Mouse (Mus musculus) MEL (cell line): ENCODE data around the gene Rp2. TPM values are rescaled to one million over a fixed set of nuclear protein-coding genes. Genes with fewer than 3 reads are reported as not detected.
A peak's percentile ranks its signal among the peaks of the same experiment; 100 is the strongest.

Experiments used
- DNase-seq: peaks from one replicate; pipeline ENCODE4 v3.0.0; 2011; ENCODE audit warnings: low read depth, low spot score
- H3K27ac ChIP-seq: 2 replicates; pipeline ENCODE4 v1.5.1; 2012; ENCODE audit warnings: low read depth, mild to moderate bottlenecking, control low read depth, low read length, moderate library complexity; ENCODE audit not compliant: control insufficient read depth
- H3K27me3 ChIP-seq, 2 experiments: fragments of 150-350 bp in 1 of 2; sonication (generic) in 1 of 2; 2 replicates each; pipeline ENCODE4 v1.6.1; 2012; ENCODE audit warnings: low read length in 2 of 2, mild to moderate bottlenecking in 2 of 2, improper control_type of control experiment in 1 of 2, moderate library complexity in 1 of 2; ENCODE audit not compliant: insufficient read depth in 2 of 2, control insufficient read depth in 1 of 2
- H3K36me3 ChIP-seq, 2 experiments: 2 replicates each; pipeline ENCODE4 v1.6.1; 2012 to 2014; ENCODE audit warnings: low read length in 2 of 2, improper control_type of control experiment in 1 of 2, inconsistent platforms in 1 of 2, mild to moderate bottlenecking in 1 of 2; ENCODE audit not compliant: insufficient read depth in 2 of 2, control insufficient read depth in 1 of 2
- H3K4me1 ChIP-seq, 2 experiments: fragments of 150-350 bp in 1 of 2; sonication (generic) in 1 of 2; 2 replicates each; pipeline ENCODE4 v1.6.1; 2012; ENCODE audit warnings: low read length in 2 of 2, improper control_type of control experiment in 1 of 2, mild to moderate bottlenecking in 1 of 2; ENCODE audit not compliant: insufficient read depth in 2 of 2, control insufficient read depth in 1 of 2
- H3K4me3 ChIP-seq, 2 experiments: fragments of 150-350 bp in 1 of 2; sonication (generic) in 1 of 2; 2 replicates each; pipeline ENCODE4 v1.5.1; 2012; ENCODE audit warnings: low read depth in 2 of 2, low read length in 2 of 2, mild to moderate bottlenecking in 2 of 2, moderate library complexity in 2 of 2, control low read depth in 1 of 2, improper control_type of control experiment in 1 of 2; ENCODE audit not compliant: control insufficient read depth in 1 of 2, insufficient read depth in 1 of 2
- H3K79me2 ChIP-seq: 2 replicates; pipeline ENCODE4 v1.6.1; 2012; ENCODE audit warnings: mild to moderate bottlenecking, low read length, moderate library complexity; ENCODE audit not compliant: control insufficient read depth, poor library complexity, insufficient read depth
- H3K9ac ChIP-seq: 2 replicates; pipeline ENCODE4 v1.6.1; 2012; ENCODE audit warnings: low read depth, mild to moderate bottlenecking, control low read depth, low read length, moderate library complexity; ENCODE audit not compliant: control insufficient read depth, poor library complexity, severe bottlenecking
- H3K9me3 ChIP-seq: fragments of 150-350 bp; sonication (generic); replicated peaks from 2 replicates; pipeline ENCODE4 v1.6.1; 2012; ENCODE audit warnings: mild to moderate bottlenecking, low read length, improper control_type of control experiment, moderate library complexity; ENCODE audit not compliant: insufficient read depth
- BHLHE40 ChIP-seq: IDR thresholded peaks from 2 replicates; pipeline ENCODE4 v1.6.1; 2012; ENCODE audit warnings: low read depth, mild to moderate bottlenecking, inconsistent platforms, low read length, improper control_type of control experiment, borderline replicate concordance
- CHD1 ChIP-seq: IDR thresholded peaks from 2 replicates; pipeline ENCODE4 v1.6.1; 2012; ENCODE audit warnings: low read depth, mild to moderate bottlenecking, inconsistent platforms, low read length, improper control_type of control experiment
- ELF1 ChIP-seq: IDR thresholded peaks from 2 replicates; pipeline ENCODE4 v1.6.1; 2014; ENCODE audit warnings: low read depth, mild to moderate bottlenecking, inconsistent platforms, low read length, improper control_type of control experiment, moderate library complexity
- EP300 ChIP-seq, 2 experiments: IDR thresholded peaks; 2 replicates each; pipeline ENCODE4 v1.6.1; 2011; ENCODE audit warnings: improper control_type of control experiment in 2 of 2, low read length in 2 of 2, low read depth in 1 of 2, mild to moderate bottlenecking in 1 of 2
- HCFC1 ChIP-seq: IDR thresholded peaks from 2 replicates; pipeline ENCODE4 v1.6.1; 2012; ENCODE audit warnings: low read depth, mild to moderate bottlenecking, inconsistent platforms, low read length, improper control_type of control experiment, moderate library complexity
- JUND ChIP-seq: IDR thresholded peaks from 2 replicates; pipeline ENCODE4 v1.6.1; 2011; ENCODE audit warnings: low read depth, mild to moderate bottlenecking, improper control_type of control experiment, low read length
- MAX ChIP-seq: IDR thresholded peaks from 2 replicates; pipeline ENCODE4 v1.6.1; 2011; ENCODE audit warnings: low read length, improper control_type of control experiment
- MAZ ChIP-seq: IDR thresholded peaks from 2 replicates; pipeline ENCODE4 v1.6.1; 2012; ENCODE audit warnings: low read depth, mild to moderate bottlenecking, inconsistent platforms, low read length, improper control_type of control experiment
- MEF2A ChIP-seq: IDR thresholded peaks from 2 replicates; pipeline ENCODE4 v1.6.1; 2014; ENCODE audit warnings: low read depth, mild to moderate bottlenecking, inconsistent platforms, low read length, improper control_type of control experiment; ENCODE audit not compliant: poor library complexity, insufficient replicate concordance, severe bottlenecking; ENCODE audit errors: extremely low read depth
- MXI1 ChIP-seq: IDR thresholded peaks from 2 replicates; pipeline ENCODE4 v1.6.1; 2011; ENCODE audit warnings: mild to moderate bottlenecking, low read depth, low read length, improper control_type of control experiment
- MYC ChIP-seq: IDR thresholded peaks from 2 replicates; pipeline ENCODE4 v1.6.1; 2011; ENCODE audit warnings: low read depth, mild to moderate bottlenecking, low read length, improper control_type of control experiment, moderate library complexity
- NELFE ChIP-seq: IDR thresholded peaks from 2 replicates; pipeline ENCODE4 v1.6.1; 2011; ENCODE audit warnings: low read depth, low read length, improper control_type of control experiment
- NRF1 ChIP-seq: IDR thresholded peaks from 2 replicates; pipeline ENCODE4 v1.6.1; 2014; ENCODE audit warnings: low read depth, mild to moderate bottlenecking, inconsistent platforms, low read length, improper control_type of control experiment, moderate library complexity; ENCODE audit not compliant: poor library complexity, insufficient read depth, severe bottlenecking
- POLR2A ChIP-seq, 2 experiments: IDR thresholded peaks; 2 replicates each; pipeline ENCODE4 v1.6.1; 2011 to 2012; ENCODE audit warnings: low read length in 2 of 2, mild to moderate bottlenecking in 2 of 2, control low read depth in 1 of 2, improper control_type of control experiment in 1 of 2, low read depth in 1 of 2, moderate library complexity in 1 of 2; ENCODE audit not compliant: control insufficient read depth in 1 of 2, insufficient read depth in 1 of 2, poor library complexity in 1 of 2
- POLR2AphosphoS2 ChIP-seq: IDR thresholded peaks from 2 replicates; pipeline ENCODE4 v1.6.1; 2011; ENCODE audit warnings: low read length, improper control_type of control experiment
- POLR2AphosphoS5 ChIP-seq: IDR thresholded peaks from 2 replicates; pipeline ENCODE4 v1.6.1; 2012; ENCODE audit warnings: low read depth, borderline replicate concordance, mild to moderate bottlenecking, inconsistent platforms, low read length, moderate library complexity, mixed read lengths
- SIN3A ChIP-seq: IDR thresholded peaks from 2 replicates; pipeline ENCODE4 v1.6.1; 2012; ENCODE audit warnings: low read length, improper control_type of control experiment, inconsistent platforms
- TAL1 ChIP-seq: IDR thresholded peaks from 2 replicates; pipeline ENCODE4 v1.6.1; 2012; ENCODE audit warnings: mild to moderate bottlenecking, inconsistent platforms, low read length, moderate library complexity, mixed read lengths
- TBP ChIP-seq: IDR thresholded peaks from 2 replicates; pipeline ENCODE4 v1.8.0; 2011; ENCODE audit warnings: low read depth, low read length, improper control_type of control experiment
- TCF12 ChIP-seq: IDR thresholded peaks from 2 replicates; pipeline ENCODE4 v1.6.1; 2014; ENCODE audit warnings: low read depth, mild to moderate bottlenecking, inconsistent platforms, low read length, improper control_type of control experiment, moderate library complexity
- USF1 ChIP-seq: IDR thresholded peaks from 2 replicates; pipeline ENCODE4 v1.6.1; 2014; ENCODE audit warnings: low read depth, mild to moderate bottlenecking, inconsistent platforms, low read length, improper control_type of control experiment, moderate library complexity
- ZMIZ1 ChIP-seq: IDR thresholded peaks from 2 replicates; pipeline ENCODE4 v1.6.1; 2012; ENCODE audit warnings: low read depth, mild to moderate bottlenecking, inconsistent platforms, low read length, improper control_type of control experiment, moderate library complexity
- polyA plus RNA-seq, 2 experiments: library from polyadenylated mRNA; stranded (reverse) in 1 of 2; unstranded in 1 of 2; fragments of >175 nt in 1 of 2; fragments of >200 nt in 1 of 2; gene quantifications; 2 replicates each; pipeline versions ENCODE4 v1.2.1 to v1.2.4; 2012; ENCODE audit warnings: low replicate concordance in 2 of 2, low read depth in 1 of 2; ENCODE audit not compliant: insufficient read length in 2 of 2, insufficient read depth in 1 of 2, missing spikeins in 1 of 2
- total RNA-seq: library from RNA; depleted of rRNA; stranded (reverse); fragments of 300-350 nt; gene quantifications from 2 replicates; pipeline ENCODE4 v1.2.3, GENCODE M21; 2012

The Rp2 gene
- total and polyA plus RNA-seq, 3 experiments: 10.0 to 16.8 TPM; not detected in 1

DNA sequence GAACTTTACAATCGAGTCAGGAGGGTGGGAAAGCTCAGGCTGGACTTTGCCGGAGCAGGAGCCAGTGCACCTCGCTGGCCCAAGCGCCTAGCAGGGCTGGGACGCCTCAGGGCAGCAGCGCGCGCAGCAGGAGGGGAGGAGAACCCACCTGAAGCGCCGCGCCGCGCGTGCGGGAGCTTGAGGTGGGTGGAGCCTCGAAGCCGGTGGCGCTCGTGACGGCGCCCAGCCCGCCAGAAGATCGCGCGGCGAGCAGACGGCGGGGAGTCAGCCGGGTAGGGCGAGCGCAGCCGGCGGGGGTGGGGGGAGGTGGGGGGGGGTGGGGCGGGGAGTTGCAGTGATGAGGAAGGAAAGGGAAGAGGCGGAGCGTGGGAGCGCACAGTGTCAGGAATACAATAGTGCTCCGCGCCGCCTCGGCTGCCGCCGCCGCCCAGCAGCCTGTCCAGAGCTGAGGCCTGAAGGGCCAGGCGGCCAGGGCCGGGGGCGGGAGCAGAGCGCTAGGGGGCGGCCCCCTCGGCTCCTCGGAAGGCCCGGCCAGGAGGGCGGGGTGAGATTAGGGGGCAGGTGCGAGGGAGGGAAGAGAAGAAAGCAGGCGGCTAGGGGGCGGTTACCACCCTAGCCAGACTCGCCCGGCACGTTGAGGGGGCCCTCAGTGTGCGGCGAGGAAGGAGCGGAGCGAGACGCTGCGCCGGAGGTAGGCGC, 61.0 kb downstream of the Rp2 start, which contains the start of gene Jade3:
Gene Jade3, plus strand, starts transcription at position 549 of the 699 bp plus-strand sequence.
- DNase-seq: peak; percentile 96
- H3K9ac ChIP-seq: peak within 1 kb of the TSS; percentile 98
- peak within 1 kb of the TSS; percentile 92 to 94 for H3K4me3 ChIP-seq
- peaks cover 4 to 5% of the 10 kb centered on the region in 2 experiments; a peak in 3 of 4 replicates for H3K4me1 ChIP-seq
- peaks cover 11 to 15% of the 10 kb centered on the region in 2 experiments for H3K36me3 ChIP-seq
- peaks cover 10% of the 10 kb centered on the region for H3K79me2 ChIP-seq
- H3K9me3 ChIP-seq: no peaks in the 10 kb centered on the region
- H3K27ac ChIP-seq: peak within 1 kb of the TSS; percentile 97
- peak; percentile 65 for TF ChIP-seq MXI1
- TF ChIP-seq POLR2AphosphoS5: peak; percentile 89; the same call in 1 of the 2 replicates
- peak; percentile 89 for TF ChIP-seq ZMIZ1
- TF ChIP-seq JUND: no peak
- TF ChIP-seq SIN3A: peak; percentile 69
- TF ChIP-seq NELFE: peak; percentile 96
- no peak for TF ChIP-seq ELF1
- no peak for TF ChIP-seq TAL1
- TF ChIP-seq NRF1: peak; percentile 77
- peak; percentile 58; the same call in 1 of the 2 replicates for TF ChIP-seq BHLHE40
- TF ChIP-seq MEF2A: no peak
- 0 out of 2 replicates have a peak, but pooled peaks have one; percentile 5 for TF ChIP-seq CHD1
- TF ChIP-seq TBP: peak; percentile 71
- TF ChIP-seq TCF12: peak; percentile 59
- TF ChIP-seq MYC: no peak
- peak; percentile 85 to 98 for TF ChIP-seq POLR2A (IDR thresholded peaks at IDR 0.05; ENCODE audit: control insufficient read depth in 1 of 2, insufficient read depth in 1 of 2, low read depth in 1 of 2, low read length in 2 of 2, poor library complexity in 1 of 2)
- peak; percentile 73 for TF ChIP-seq MAX
- TF ChIP-seq USF1: peak; percentile 59; the same call in 1 of the 2 replicates
- 0 out of 4 replicates have a peak, but pooled peaks of 1 of the 2 experiments have one; percentile 0 for TF ChIP-seq EP300 (IDR thresholded peaks at IDR 0.05; ENCODE audit: low read depth in 1 of 2, low read length in 2 of 2)
- peak; percentile 93; the same call in 1 of the 2 replicates for TF ChIP-seq MAZ
- 0 out of 2 replicates have a peak, but pooled peaks have one; percentile 34 for TF ChIP-seq HCFC1
- peak; percentile 75 for TF ChIP-seq POLR2AphosphoS2
- no peaks in the 10 kb centered on the region for H3K27me3 ChIP-seq
